Mouse (Mus musculus): ENCODE measurements around the gene Olfr474. TPM values are rescaled to one million over a fixed set of nuclear protein-coding genes. Genes with fewer than 3 reads are reported as not detected.

Olfr474 gene
- not detected in 2 replicates for polyA plus RNA-seq (2021; fragmentation: Nextera tagmentation)
- long read RNA-seq, experiment 1 = 0 reads
- long read RNA-seq, experiment 2 = 0 reads

GRCm38 (mm10) chr7:107954343-107954742 is at the start of gene Olfr474:
Olfr474 (plus strand) TSS chr7:107954643.

GRCm38 (mm10) chr7:107930146-107930545 is 24.3 kb upstream of the Olfr474 start, which contains the start of gene Olfr473:
Olfr473 (plus strand) TSS chr7:107930446.

GRCm38 (mm10) chr7:107964503-107964902 is 10.1 kb downstream of the Olfr474 start, which contains the start of gene Olfr476:
Olfr476 (plus strand) TSS chr7:107964803.

GRCm38 (mm10) chr7:107986393-107986792 is 31.9 kb downstream of the Olfr474 start, which contains the start of gene Olfr477:
Olfr477 (plus strand) TSS chr7:107986693.

Other genes with a start within 250 kb of the Olfr474 start
- 0.15 and 0.45 TPM in 2 replicates for gene Cyb5r2, start 196.6 kb upstream of the Olfr474 start, polyA plus RNA-seq (2021; fragmentation: Nextera tagmentation)
- gene Ovch2, start 153.4 kb upstream of the Olfr474 start, polyA plus RNA-seq (2021; fragmentation: Nextera tagmentation) = not detected in 2 replicates
- gene Olfr467, start 142.4 kb upstream of the Olfr474 start, polyA plus RNA-seq (2021; fragmentation: Nextera tagmentation) = not detected in 2 replicates
- gene Olfr469, start 129.1 kb upstream of the Olfr474 start, polyA plus RNA-seq (2021; fragmentation: Nextera tagmentation) = not detected in 2 replicates
- not detected in 2 replicates for gene Olfr470, start 107.2 kb upstream of the Olfr474 start, polyA plus RNA-seq (2021; fragmentation: Nextera tagmentation)
- not detected in 2 replicates for gene Olfr472, start 56.7 kb upstream of the Olfr474 start, polyA plus RNA-seq (2021; fragmentation: Nextera tagmentation)
- gene Olfr473, start 24.2 kb upstream of the Olfr474 start, polyA plus RNA-seq (2021; fragmentation: Nextera tagmentation) = not detected in 2 replicates
- not detected in 2 replicates for gene Olfr476, start 10.2 kb downstream of the Olfr474 start, polyA plus RNA-seq (2021; fragmentation: Nextera tagmentation)
- gene Olfr477, start 32.0 kb downstream of the Olfr474 start, polyA plus RNA-seq (2021; fragmentation: Nextera tagmentation) = not detected in 2 replicates
- not detected in 2 replicates for gene Olfr478, start 79.3 kb downstream of the Olfr474 start, polyA plus RNA-seq (2021; fragmentation: Nextera tagmentation)
- gene Olfr479, start 96.0 kb downstream of the Olfr474 start, polyA plus RNA-seq (2021; fragmentation: Nextera tagmentation) = not detected in 2 replicates
- not detected in 2 replicates for gene Olfr480, start 112.7 kb downstream of the Olfr474 start, polyA plus RNA-seq (2021; fragmentation: Nextera tagmentation)
- not detected in 2 replicates for gene Olfr481, start 125.2 kb downstream of the Olfr474 start, polyA plus RNA-seq (2021; fragmentation: Nextera tagmentation)
- gene Olfr482, start 142.9 kb downstream of the Olfr474 start, polyA plus RNA-seq (2021; fragmentation: Nextera tagmentation) = not detected in 2 replicates
- not detected in 2 replicates for gene Olfr483, start 146.2 kb downstream of the Olfr474 start, polyA plus RNA-seq (2021; fragmentation: Nextera tagmentation)
- gene Olfr484, start 172.8 kb downstream of the Olfr474 start, polyA plus RNA-seq (2021; fragmentation: Nextera tagmentation) = not detected in 2 replicates
- gene Olfr485, start 205.2 kb downstream of the Olfr474 start, polyA plus RNA-seq (2021; fragmentation: Nextera tagmentation) = not detected in 2 replicates
- gene Olfr486, start 218.1 kb downstream of the Olfr474 start, polyA plus RNA-seq (2021; fragmentation: Nextera tagmentation) = not detected in 2 replicates

Measured in layer of hippocampus, adult 6 months (tissue).